Mouse (Mus musculus) thymus, postnatal 36 days (tissue): Measurements from ENCODE around the gene Trappc11.

Experiments
- DNase-seq, 2 experiments: peaks; one replicate each; pipeline ENCODE4 v3.0.0; 2022; ENCODE audit warnings: mixed read lengths in 2 of 2

Gene Trappc11

GRCm38 (mm10) chr8:47533344-47534125 lies at the start of gene Trappc11, which contains the start of gene Rwdd4a:
Gene Trappc11, minus strand, starts transcription at chr8:47533470.
Gene Rwdd4a, plus strand, starts transcription at chr8:47533664.
- peak; percentile 93 for DNase-seq

- no peak for DNase-seq
Measured at GRCm38 (mm10) chr8:47581454-47581853, 48.2 kb upstream of the Trappc11 start.

- no peak for DNase-seq
Measured at GRCm38 (mm10) chr8:47573482-47573881, 40.2 kb upstream of the Trappc11 start.

- no peak for DNase-seq
Measured at GRCm38 (mm10) chr8:47570161-47570560, 36.9 kb upstream of the Trappc11 start.

GRCm38 (mm10) chr8:47568098-47568497 lies 34.8 kb upstream of the Trappc11 start:
- DNase-seq = no peak

GRCm38 (mm10) chr8:47566551-47566950 lies 33.3 kb upstream of the Trappc11 start:
- no peak for DNase-seq

- no peak for DNase-seq
Measured at GRCm38 (mm10) chr8:47560801-47561200, 27.5 kb upstream of the Trappc11 start.

GRCm38 (mm10) chr8:47558274-47558673 lies 25.0 kb upstream of the Trappc11 start:
- DNase-seq = no peak

GRCm38 (mm10) chr8:47556446-47556845 lies 23.2 kb upstream of the Trappc11 start:
- no peak for DNase-seq

GRCm38 (mm10) chr8:47553613-47554012 lies 20.3 kb upstream of the Trappc11 start:
- no peak for DNase-seq

- no peak for DNase-seq
Measured at GRCm38 (mm10) chr8:47547102-47547501, 13.8 kb upstream of the Trappc11 start.

GRCm38 (mm10) chr8:47544094-47544493 lies 10.8 kb upstream of the Trappc11 start:
- DNase-seq = no peak

- DNase-seq = no peak
Measured at GRCm38 (mm10) chr8:47542746-47543145, 9.5 kb upstream of the Trappc11 start.

GRCm38 (mm10) chr8:47538323-47538722 lies 5.1 kb upstream of the Trappc11 start:
- no peak for DNase-seq

GRCm38 (mm10) chr8:47528094-47528493 lies 5.2 kb downstream of the Trappc11 start:
- no peak for DNase-seq

GRCm38 (mm10) chr8:47513601-47514000 lies 19.7 kb downstream of the Trappc11 start:
- DNase-seq = no peak

GRCm38 (mm10) chr8:47510930-47511329 lies 22.3 kb downstream of the Trappc11 start:
- no peak for DNase-seq

- no peak for DNase-seq
Measured at GRCm38 (mm10) chr8:47505431-47505830, 27.8 kb downstream of the Trappc11 start.

GRCm38 (mm10) chr8:47502546-47502945 lies 30.7 kb downstream of the Trappc11 start:
- DNase-seq = no peak

GRCm38 (mm10) chr8:47501994-47502393 lies 31.3 kb downstream of the Trappc11 start:
- no peak for DNase-seq

GRCm38 (mm10) chr8:47495428-47495827 lies 37.8 kb downstream of the Trappc11 start:
- no peak for DNase-seq

GRCm38 (mm10) chr8:47494602-47495153 lies 38.6 kb downstream of the Trappc11 start:
- no peak for DNase-seq

- no peak for DNase-seq
Measured at GRCm38 (mm10) chr8:47493106-47493505, 40.2 kb downstream of the Trappc11 start.

GRCm38 (mm10) chr8:47487231-47487630 lies 46.0 kb downstream of the Trappc11 start:
- no peak for DNase-seq
